Mouse (Mus musculus) MEL (cell line): ENCODE data around the gene Sap18b. TPM values are rescaled to one million over a fixed set of nuclear protein-coding genes. Genes with fewer than 3 reads are reported as not detected.

Experiments
- DNase-seq: peaks from one replicate; pipeline ENCODE4 v3.0.0; 2011; ENCODE audit warnings: low read depth, low spot score
- H3K27ac ChIP-seq: 2 replicates; pipeline ENCODE4 v1.5.1; 2012; ENCODE audit warnings: low read depth, mild to moderate bottlenecking, control low read depth, low read length, moderate library complexity; ENCODE audit not compliant: control insufficient read depth
- H3K27me3 ChIP-seq, 2 experiments: fragments of 150-350 bp in 1 of 2; sonication (generic) in 1 of 2; 2 replicates each; pipeline ENCODE4 v1.6.1; 2012; ENCODE audit warnings: low read length in 2 of 2, mild to moderate bottlenecking in 2 of 2, improper control_type of control experiment in 1 of 2, moderate library complexity in 1 of 2; ENCODE audit not compliant: insufficient read depth in 2 of 2, control insufficient read depth in 1 of 2
- H3K36me3 ChIP-seq, 2 experiments: 2 replicates each; pipeline ENCODE4 v1.6.1; 2012 to 2014; ENCODE audit warnings: low read length in 2 of 2, improper control_type of control experiment in 1 of 2, inconsistent platforms in 1 of 2, mild to moderate bottlenecking in 1 of 2; ENCODE audit not compliant: insufficient read depth in 2 of 2, control insufficient read depth in 1 of 2
- H3K4me1 ChIP-seq, 2 experiments: fragments of 150-350 bp in 1 of 2; sonication (generic) in 1 of 2; 2 replicates each; pipeline ENCODE4 v1.6.1; 2012; ENCODE audit warnings: low read length in 2 of 2, improper control_type of control experiment in 1 of 2, mild to moderate bottlenecking in 1 of 2; ENCODE audit not compliant: insufficient read depth in 2 of 2, control insufficient read depth in 1 of 2
- H3K4me3 ChIP-seq, 2 experiments: fragments of 150-350 bp in 1 of 2; sonication (generic) in 1 of 2; 2 replicates each; pipeline ENCODE4 v1.5.1; 2012; ENCODE audit warnings: low read depth in 2 of 2, low read length in 2 of 2, mild to moderate bottlenecking in 2 of 2, moderate library complexity in 2 of 2, control low read depth in 1 of 2, improper control_type of control experiment in 1 of 2; ENCODE audit not compliant: control insufficient read depth in 1 of 2, insufficient read depth in 1 of 2
- H3K79me2 ChIP-seq: 2 replicates; pipeline ENCODE4 v1.6.1; 2012; ENCODE audit warnings: mild to moderate bottlenecking, low read length, moderate library complexity; ENCODE audit not compliant: control insufficient read depth, poor library complexity, insufficient read depth
- H3K9ac ChIP-seq: 2 replicates; pipeline ENCODE4 v1.6.1; 2012; ENCODE audit warnings: low read depth, mild to moderate bottlenecking, control low read depth, low read length, moderate library complexity; ENCODE audit not compliant: control insufficient read depth, poor library complexity, severe bottlenecking
- H3K9me3 ChIP-seq: fragments of 150-350 bp; sonication (generic); replicated peaks from 2 replicates; pipeline ENCODE4 v1.6.1; 2012; ENCODE audit warnings: mild to moderate bottlenecking, low read length, improper control_type of control experiment, moderate library complexity; ENCODE audit not compliant: insufficient read depth
- BHLHE40 ChIP-seq: IDR thresholded peaks from 2 replicates; pipeline ENCODE4 v1.6.1; 2012; ENCODE audit warnings: low read depth, mild to moderate bottlenecking, inconsistent platforms, low read length, improper control_type of control experiment, borderline replicate concordance
- CHD1 ChIP-seq: IDR thresholded peaks from 2 replicates; pipeline ENCODE4 v1.6.1; 2012; ENCODE audit warnings: low read depth, mild to moderate bottlenecking, inconsistent platforms, low read length, improper control_type of control experiment
- CHD2 ChIP-seq: IDR thresholded peaks from 2 replicates; pipeline ENCODE4 v1.6.1; 2011; ENCODE audit warnings: low read length, improper control_type of control experiment
- CTCF ChIP-seq, 3 experiments: IDR thresholded peaks in 2 of 3; conservative IDR thresholded peaks in 1 of 3; 2 replicates each; pipeline ENCODE4 v1.5.1; 2011 to 2012; ENCODE audit warnings: low read length in 3 of 3, low read depth in 2 of 3, mild to moderate bottlenecking in 2 of 3, improper control_type of control experiment in 1 of 3, inconsistent platforms in 1 of 3, mixed read lengths in 1 of 3, moderate library complexity in 1 of 3; ENCODE audit not compliant: control insufficient read depth in 1 of 3, insufficient read depth in 1 of 3, poor library complexity in 1 of 3, severe bottlenecking in 1 of 3
- E2F4 ChIP-seq: IDR thresholded peaks from 2 replicates; pipeline ENCODE4 v1.6.1; 2011; ENCODE audit warnings: low read depth, low read length, improper control_type of control experiment, borderline replicate concordance
- ELF1 ChIP-seq: IDR thresholded peaks from 2 replicates; pipeline ENCODE4 v1.6.1; 2014; ENCODE audit warnings: low read depth, mild to moderate bottlenecking, inconsistent platforms, low read length, improper control_type of control experiment, moderate library complexity
- ETS1 ChIP-seq: IDR thresholded peaks from 2 replicates; pipeline ENCODE4 v1.6.1; 2012; ENCODE audit warnings: low read depth, mild to moderate bottlenecking, inconsistent platforms, low read length, improper control_type of control experiment, moderate library complexity
- GABPA ChIP-seq: IDR thresholded peaks from 2 replicates; pipeline ENCODE4 v1.6.1; 2012; ENCODE audit warnings: low read depth, mild to moderate bottlenecking, inconsistent platforms, low read length, improper control_type of control experiment, moderate library complexity
- GATA1 ChIP-seq: IDR thresholded peaks from 2 replicates; pipeline ENCODE4 v1.6.1; 2011; ENCODE audit warnings: low read depth, low read length, improper control_type of control experiment
- HCFC1 ChIP-seq: IDR thresholded peaks from 2 replicates; pipeline ENCODE4 v1.6.1; 2012; ENCODE audit warnings: low read depth, mild to moderate bottlenecking, inconsistent platforms, low read length, improper control_type of control experiment, moderate library complexity
- JUND ChIP-seq: IDR thresholded peaks from 2 replicates; pipeline ENCODE4 v1.6.1; 2011; ENCODE audit warnings: low read depth, mild to moderate bottlenecking, improper control_type of control experiment, low read length
- KAT2A ChIP-seq: conservative IDR thresholded peaks from 2 replicates; pipeline ENCODE4 v1.6.1; 2012; ENCODE audit warnings: low read depth, low read length, improper control_type of control experiment, inconsistent platforms
- MAFK ChIP-seq: IDR thresholded peaks from 2 replicates; pipeline ENCODE4 v1.6.1; 2011; ENCODE audit warnings: low read depth, mild to moderate bottlenecking, low read length, improper control_type of control experiment, borderline replicate concordance
- MAX ChIP-seq: IDR thresholded peaks from 2 replicates; pipeline ENCODE4 v1.6.1; 2011; ENCODE audit warnings: low read length, improper control_type of control experiment
- MAZ ChIP-seq: IDR thresholded peaks from 2 replicates; pipeline ENCODE4 v1.6.1; 2012; ENCODE audit warnings: low read depth, mild to moderate bottlenecking, inconsistent platforms, low read length, improper control_type of control experiment
- MEF2A ChIP-seq: IDR thresholded peaks from 2 replicates; pipeline ENCODE4 v1.6.1; 2014; ENCODE audit warnings: low read depth, mild to moderate bottlenecking, inconsistent platforms, low read length, improper control_type of control experiment; ENCODE audit not compliant: poor library complexity, insufficient replicate concordance, severe bottlenecking; ENCODE audit errors: extremely low read depth
- MXI1 ChIP-seq: IDR thresholded peaks from 2 replicates; pipeline ENCODE4 v1.6.1; 2011; ENCODE audit warnings: mild to moderate bottlenecking, low read depth, low read length, improper control_type of control experiment
- MYB ChIP-seq: IDR thresholded peaks from 2 replicates; pipeline ENCODE4 v1.6.1; 2011; ENCODE audit warnings: mild to moderate bottlenecking, low read depth, low read length, improper control_type of control experiment
- NELFE ChIP-seq: IDR thresholded peaks from 2 replicates; pipeline ENCODE4 v1.6.1; 2011; ENCODE audit warnings: low read depth, low read length, improper control_type of control experiment
- NRF1 ChIP-seq: IDR thresholded peaks from 2 replicates; pipeline ENCODE4 v1.6.1; 2014; ENCODE audit warnings: low read depth, mild to moderate bottlenecking, inconsistent platforms, low read length, improper control_type of control experiment, moderate library complexity; ENCODE audit not compliant: poor library complexity, insufficient read depth, severe bottlenecking
- POLR2A ChIP-seq, 2 experiments: IDR thresholded peaks; 2 replicates each; pipeline ENCODE4 v1.6.1; 2011 to 2012; ENCODE audit warnings: low read length in 2 of 2, mild to moderate bottlenecking in 2 of 2, control low read depth in 1 of 2, improper control_type of control experiment in 1 of 2, low read depth in 1 of 2, moderate library complexity in 1 of 2; ENCODE audit not compliant: control insufficient read depth in 1 of 2, insufficient read depth in 1 of 2, poor library complexity in 1 of 2
- POLR2AphosphoS2 ChIP-seq: IDR thresholded peaks from 2 replicates; pipeline ENCODE4 v1.6.1; 2011; ENCODE audit warnings: low read length, improper control_type of control experiment
- POLR2AphosphoS5 ChIP-seq: IDR thresholded peaks from 2 replicates; pipeline ENCODE4 v1.6.1; 2012; ENCODE audit warnings: low read depth, borderline replicate concordance, mild to moderate bottlenecking, inconsistent platforms, low read length, moderate library complexity, mixed read lengths
- RAD21 ChIP-seq: IDR thresholded peaks from 2 replicates; pipeline ENCODE4 v1.6.1; 2011; ENCODE audit warnings: mild to moderate bottlenecking, low read depth, low read length, improper control_type of control experiment
- SIN3A ChIP-seq: IDR thresholded peaks from 2 replicates; pipeline ENCODE4 v1.6.1; 2012; ENCODE audit warnings: low read length, improper control_type of control experiment, inconsistent platforms
- SMC3 ChIP-seq: IDR thresholded peaks from 2 replicates; pipeline ENCODE4 v1.6.1; 2011; ENCODE audit warnings: low read depth, low read length, improper control_type of control experiment
- TAL1 ChIP-seq: IDR thresholded peaks from 2 replicates; pipeline ENCODE4 v1.6.1; 2012; ENCODE audit warnings: mild to moderate bottlenecking, inconsistent platforms, low read length, moderate library complexity, mixed read lengths
- TBP ChIP-seq: IDR thresholded peaks from 2 replicates; pipeline ENCODE4 v1.8.0; 2011; ENCODE audit warnings: low read depth, low read length, improper control_type of control experiment
- TCF12 ChIP-seq: IDR thresholded peaks from 2 replicates; pipeline ENCODE4 v1.6.1; 2014; ENCODE audit warnings: low read depth, mild to moderate bottlenecking, inconsistent platforms, low read length, improper control_type of control experiment, moderate library complexity
- UBTF ChIP-seq: IDR thresholded peaks from 2 replicates; pipeline ENCODE4 v1.6.1; 2012; ENCODE audit warnings: low read depth, mild to moderate bottlenecking, inconsistent platforms, low read length, improper control_type of control experiment, moderate library complexity, borderline replicate concordance; ENCODE audit not compliant: insufficient read depth
- USF1 ChIP-seq: IDR thresholded peaks from 2 replicates; pipeline ENCODE4 v1.6.1; 2014; ENCODE audit warnings: low read depth, mild to moderate bottlenecking, inconsistent platforms, low read length, improper control_type of control experiment, moderate library complexity
- USF2 ChIP-seq, 2 experiments: IDR thresholded peaks; 2 replicates each; pipeline ENCODE4 v1.6.1; 2011 to 2012; ENCODE audit warnings: improper control_type of control experiment in 2 of 2, low read length in 2 of 2, borderline replicate concordance in 1 of 2, inconsistent platforms in 1 of 2, low read depth in 1 of 2, mild to moderate bottlenecking in 1 of 2; ENCODE audit not compliant: insufficient read depth in 1 of 2
- ZC3H11A ChIP-seq: IDR thresholded peaks from 2 replicates; pipeline ENCODE4 v1.6.1; 2012; ENCODE audit warnings: low read depth, mild to moderate bottlenecking, inconsistent platforms, low read length, improper control_type of control experiment
- ZKSCAN1 ChIP-seq: IDR thresholded peaks from 2 replicates; pipeline ENCODE4 v1.6.1; 2012; ENCODE audit warnings: low read depth, mild to moderate bottlenecking, inconsistent platforms, low read length, improper control_type of control experiment, moderate library complexity
- ZMIZ1 ChIP-seq: IDR thresholded peaks from 2 replicates; pipeline ENCODE4 v1.6.1; 2012; ENCODE audit warnings: low read depth, mild to moderate bottlenecking, inconsistent platforms, low read length, improper control_type of control experiment, moderate library complexity
- ZNF384 ChIP-seq: IDR thresholded peaks from 2 replicates; pipeline ENCODE4 v1.6.1; 2012; ENCODE audit warnings: low read depth, mild to moderate bottlenecking, inconsistent platforms, low read length, improper control_type of control experiment
- polyA plus RNA-seq, 2 experiments: library from polyadenylated mRNA; stranded (reverse) in 1 of 2; unstranded in 1 of 2; fragments of >175 nt in 1 of 2; fragments of >200 nt in 1 of 2; gene quantifications; 2 replicates each; pipeline versions ENCODE4 v1.2.1 to v1.2.4; 2012; ENCODE audit warnings: low replicate concordance in 2 of 2, low read depth in 1 of 2; ENCODE audit not compliant: insufficient read length in 2 of 2, insufficient read depth in 1 of 2, missing spikeins in 1 of 2
- total RNA-seq: library from RNA; depleted of rRNA; stranded (reverse); fragments of 300-350 nt; gene quantifications from 2 replicates; pipeline ENCODE4 v1.2.3, GENCODE M21; 2012

The Sap18b gene
- total and polyA plus RNA-seq, 3 experiments = 182 to 354 TPM; not detected in 1

GRCm38 (mm10) chr8:95807331-95807843 lies 17.8 kb upstream of the Sap18b start, which contains the start of gene Cnot1:
Gene Cnot1, minus strand, starts transcription at chr8:95807464.
- Histone ChIP-seq H3K4me1 (peaks cover 12 to 31% of the 10 kb centered on the region in 2 experiments), H3K4me3 (peak within 1 kb of the TSS; percentile 83 to 88), H3K9me3 (no peaks in the 10 kb centered on the region), H3K79me2 (peaks cover 49% of the 10 kb centered on the region), H3K36me3 (peaks cover 11 to 38% of the 10 kb centered on the region in 2 experiments; a peak in 3 of 4 replicates), H3K27me3 (no peaks in the 10 kb centered on the region), H3K9ac (peak within 1 kb of the TSS; percentile 93), H3K27ac (peak within 1 kb of the TSS; percentile 94)
- DNase-seq = peak; percentile 99
- TF ChIP-seq TAL1 (no peak), TBP (0 out of 2 replicates have a peak, but pooled peaks have one; percentile 27), POLR2A (IDR thresholded peaks at IDR 0.05; ENCODE audit: control insufficient read depth in 1 of 2, insufficient read depth in 1 of 2, low read depth in 1 of 2, low read length in 2 of 2, poor library complexity in 1 of 2) (peak in 1 of 2 experiments; percentile 11; a peak in 1 of 4 replicates), ZMIZ1 (peak; percentile 83; the same call in 1 of the 2 replicates), CHD1 (no peak), HCFC1 (peak; percentile 76), MAX (peak; percentile 56; the same call in 1 of the 2 replicates), ZKSCAN1 (no peak), ETS1 (no peak), ZC3H11A (no peak), MAZ (peak; percentile 11; the same call in 1 of the 2 replicates), GATA1 (no peak), TCF12 (peak; percentile 32; the same call in 1 of the 2 replicates), ELF1 (peak; percentile 69), MYB (no peak), CTCF (IDR thresholded peaks at IDR 0.05 in 2 of 3, conservative IDR thresholded peaks at IDR 0.05 in 1 of 3; ENCODE audit: control insufficient read depth in 1 of 3, insufficient read depth in 1 of 3, low read depth in 2 of 3, low read length in 3 of 3, poor library complexity in 1 of 3, severe bottlenecking in 1 of 3) (no peak), MEF2A (no peak), JUND (no peak), MXI1 (no peak; the same call in 1 of the 2 replicates), SMC3 (no peak), RAD21 (no peak), ZNF384 (no peak), SIN3A (no peak; the same call in 1 of the 2 replicates), MAFK (no peak), BHLHE40 (no peak), E2F4 (peak; percentile 88; the same call in 1 of the 2 replicates), KAT2A (no peak; the same call in 1 of the 2 replicates), GABPA (no peak), NELFE (peak; percentile 52; the same call in 1 of the 2 replicates), USF2 (IDR thresholded peaks at IDR 0.05; ENCODE audit: borderline replicate concordance in 1 of 2, insufficient read depth in 1 of 2, low read depth in 1 of 2, low read length in 2 of 2) (no peak), CHD2 (peak; percentile 90), POLR2AphosphoS5 (no peak), USF1 (no peak), POLR2AphosphoS2 (no peak; the same call in 1 of the 2 replicates), NRF1 (peak; percentile 89), UBTF (0 out of 2 replicates have a peak, but pooled peaks have one; percentile 18)
